Mouse (Mus musculus): ENCODE measurements around the gene Dennd2a. TPM values are rescaled to one million over a fixed set of nuclear protein-coding genes. Genes with fewer than 3 reads are reported as not detected.
"Not testable (repeated sequence)": the region's sequence is repeated elsewhere in the genome, so short reads cannot be mapped to it uniquely, and the experiment has no call there.

Gene Dennd2a
- total RNA-seq, 2 experiments from 2014 or later, result 32.6 to 33.7 TPM

DNA sequence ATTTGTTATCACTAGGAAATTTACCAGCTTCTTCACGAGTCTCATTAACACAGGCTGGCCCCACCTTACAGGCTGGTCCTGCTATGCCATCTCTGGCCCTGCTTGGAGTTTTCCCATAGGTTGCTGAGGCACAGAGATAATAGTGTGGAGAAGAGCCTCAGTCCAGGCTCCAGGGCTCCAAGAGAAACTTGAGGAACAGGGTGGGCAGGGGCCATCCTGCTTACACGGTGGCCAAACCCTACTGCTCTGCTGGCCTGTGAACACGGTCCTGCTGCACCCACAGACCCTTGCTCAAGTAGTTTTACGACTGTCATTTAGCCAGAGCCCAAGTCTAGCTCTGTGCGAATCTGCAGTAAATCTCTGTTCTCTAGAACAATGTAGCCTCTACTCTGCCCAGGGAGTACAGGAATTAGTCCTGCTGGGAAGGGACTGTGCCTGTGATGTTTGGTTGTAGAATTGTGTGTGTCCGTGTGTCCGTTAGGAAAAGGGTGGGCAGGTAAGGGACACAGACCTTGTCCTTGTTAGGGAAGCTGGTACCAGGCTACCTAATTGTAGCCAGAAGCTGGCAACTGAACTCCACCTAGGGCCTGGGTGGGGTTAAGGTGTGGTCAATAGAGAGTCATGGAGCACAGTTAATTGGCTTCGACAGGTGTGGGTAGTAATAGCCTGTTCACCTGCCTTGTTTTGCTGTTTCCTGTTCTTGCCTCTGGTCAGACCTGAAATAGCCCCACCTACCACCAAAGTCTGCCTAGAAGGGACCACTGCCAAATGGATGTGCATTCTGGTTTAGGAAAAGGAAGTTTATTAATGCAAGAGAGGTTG, 102.1 kb downstream of the Dennd2a start:
- DNase-seq (ENCODE audit: extremely low spot score in 1 of 2, low spot score in 1 of 2), result no peak

DNA sequence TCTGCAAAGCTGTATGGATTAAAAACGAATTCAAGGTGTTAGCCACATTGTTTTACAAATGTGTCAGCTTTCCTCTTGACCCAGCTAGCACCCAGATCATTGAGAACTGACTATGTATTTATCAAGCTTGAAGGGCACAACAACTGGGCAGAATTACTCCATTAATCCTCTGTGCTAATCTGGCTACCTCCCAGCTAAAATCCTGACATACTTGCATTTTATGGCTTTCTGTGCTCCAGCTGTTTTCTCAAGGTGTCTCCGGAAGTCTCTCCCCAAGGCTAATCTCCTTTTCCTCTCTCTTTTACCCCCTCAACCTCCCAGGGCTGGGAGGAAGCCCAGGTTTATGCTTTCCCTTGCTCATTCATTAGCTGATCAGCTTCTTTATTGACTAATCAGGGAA, 103.1 kb downstream of the Dennd2a start:
- DNase-seq (ENCODE audit: extremely low spot score in 1 of 2, low spot score in 1 of 2), result no peak

DNA sequence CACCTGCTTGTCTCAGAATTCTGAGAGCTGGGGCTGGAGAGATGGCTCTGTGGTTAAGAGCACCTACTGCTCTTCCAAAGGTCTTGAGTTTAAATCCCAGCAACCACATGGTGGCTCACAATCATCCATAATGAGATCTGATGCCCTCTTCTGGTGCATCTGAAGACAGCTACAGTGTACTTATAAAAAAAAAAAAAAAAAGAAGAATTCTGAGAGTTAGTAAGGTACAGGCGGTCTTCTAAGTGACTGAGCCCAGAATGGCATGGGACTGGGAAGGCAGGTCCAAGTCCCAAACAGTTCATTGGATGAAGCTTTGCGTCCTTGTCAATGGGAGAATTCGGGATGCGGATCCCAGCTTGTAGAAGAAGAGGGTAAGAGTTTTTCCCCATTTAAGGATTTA, 104.1 kb downstream of the Dennd2a start:
- DNase-seq (ENCODE audit: extremely low spot score in 1 of 2, low spot score in 1 of 2), result no peak

DNA sequence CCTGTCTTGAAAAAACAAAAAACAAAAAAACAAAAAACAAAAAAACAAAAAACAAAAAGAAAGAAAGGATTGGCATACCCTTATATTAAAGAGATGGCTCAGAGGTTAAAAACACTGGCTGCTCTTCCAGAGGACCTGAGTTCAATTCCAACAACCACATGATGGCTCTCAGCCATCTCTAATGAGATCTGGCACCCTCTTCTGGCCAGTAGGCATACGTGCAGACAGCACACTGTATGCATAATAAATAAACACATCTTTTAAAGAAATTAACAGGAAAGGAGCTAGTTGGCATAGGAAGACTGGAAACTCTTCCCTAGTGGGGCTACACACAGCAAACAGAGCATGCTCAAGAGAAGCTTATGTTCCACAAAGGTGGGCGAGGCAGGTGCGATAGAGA, 106.6 kb downstream of the Dennd2a start:
- DNase-seq (ENCODE audit: extremely low spot score in 1 of 2, low spot score in 1 of 2), result no peak

DNA sequence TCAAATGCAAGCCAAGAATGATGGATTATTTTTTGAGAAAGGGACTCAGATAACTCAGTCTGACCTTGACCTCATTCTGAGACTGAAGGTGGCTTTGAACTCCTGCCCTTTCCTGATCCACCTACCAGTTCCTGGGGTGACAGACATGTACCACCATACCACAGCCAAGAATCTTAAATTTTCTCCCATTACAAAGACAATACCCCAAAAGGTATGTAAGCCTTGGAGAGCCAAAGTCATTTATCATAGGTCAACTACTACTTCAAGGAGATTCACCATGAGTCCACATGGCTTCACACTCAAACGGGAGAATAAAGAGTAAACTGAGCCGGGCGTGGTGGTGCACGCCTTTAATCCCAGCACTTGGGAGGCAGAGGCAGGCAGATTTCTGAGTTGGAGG, 107.1 kb downstream of the Dennd2a start:
- DNase-seq (ENCODE audit: extremely low spot score in 1 of 2, low spot score in 1 of 2), result no peak

DNA sequence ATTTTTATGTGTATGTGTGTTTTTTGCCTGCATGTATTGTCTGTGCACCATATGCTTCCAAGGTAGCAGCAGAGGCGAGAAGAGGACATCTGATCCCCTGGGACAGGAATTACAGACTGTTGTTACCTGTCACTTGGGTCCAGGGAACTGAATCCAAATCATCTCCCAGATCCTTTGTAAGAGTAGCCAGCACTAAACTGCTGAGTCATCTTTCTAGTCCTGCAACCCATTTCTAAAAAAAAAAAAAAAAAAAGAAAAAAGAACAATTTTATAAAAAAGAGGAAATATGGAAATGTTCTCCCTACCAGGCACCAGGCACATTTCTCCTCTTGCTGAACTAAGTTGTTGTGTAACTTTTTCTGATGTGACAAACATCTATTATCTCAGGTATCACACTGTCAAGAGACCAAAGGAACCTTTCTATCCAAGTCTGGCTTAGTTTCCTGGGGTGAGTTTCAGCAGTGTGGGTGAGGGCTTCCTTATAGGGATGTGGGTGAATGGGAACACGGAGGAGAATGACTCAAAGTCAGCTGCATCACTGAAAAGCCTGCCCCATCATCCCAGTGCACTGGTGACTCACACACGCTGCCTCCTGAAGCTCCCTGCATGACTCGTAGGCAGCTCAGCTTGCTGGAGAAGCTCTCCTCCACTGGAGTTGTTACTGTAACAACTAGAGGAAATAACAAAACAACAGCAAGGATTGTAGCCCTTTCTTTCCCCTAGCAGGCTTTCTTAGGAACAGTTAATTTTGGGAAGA, 110.1 kb downstream of the Dennd2a start:
- no peak for DNase-seq (ENCODE audit: extremely low spot score in 1 of 2, low spot score in 1 of 2)

DNA sequence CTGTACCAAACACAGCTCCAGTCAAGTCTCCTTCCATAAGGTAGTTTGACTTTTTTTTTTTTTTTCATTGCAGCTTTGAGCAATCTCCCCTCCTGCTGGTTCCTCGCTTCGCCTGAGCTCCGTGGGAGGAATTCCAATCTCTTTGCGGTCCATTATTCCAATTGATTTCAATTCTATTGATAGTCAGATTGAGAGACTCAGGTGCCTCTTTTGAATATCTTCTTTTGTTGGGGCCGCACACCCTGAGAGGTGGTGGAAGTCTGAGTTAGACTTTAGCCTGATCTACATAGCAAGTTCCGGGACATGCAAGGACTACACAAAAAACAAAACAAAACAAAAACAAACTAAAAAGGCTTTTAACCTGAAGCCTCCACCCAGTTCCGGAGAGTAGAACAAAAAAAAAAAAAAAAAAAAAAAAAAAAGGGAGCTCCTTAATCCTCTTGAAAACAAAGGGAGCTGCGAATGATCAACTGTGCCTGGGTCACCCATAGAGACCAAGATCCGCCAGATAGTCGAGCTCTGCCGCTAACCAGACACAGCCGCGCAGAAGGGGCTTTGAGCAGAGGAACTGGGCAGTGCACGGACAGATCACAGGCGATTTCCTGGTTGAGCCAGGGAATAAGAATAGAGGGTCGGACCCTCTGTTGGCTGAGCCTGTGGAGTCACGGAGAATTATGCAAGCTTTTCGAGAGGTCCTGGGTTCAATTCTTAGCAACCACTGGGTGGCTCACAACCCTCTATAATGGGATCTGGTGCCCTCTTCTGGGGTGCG, 111.7 kb downstream of the Dennd2a start:
- DNase-seq (ENCODE audit: extremely low spot score in 1 of 2, low spot score in 1 of 2), result no peak

DNA sequence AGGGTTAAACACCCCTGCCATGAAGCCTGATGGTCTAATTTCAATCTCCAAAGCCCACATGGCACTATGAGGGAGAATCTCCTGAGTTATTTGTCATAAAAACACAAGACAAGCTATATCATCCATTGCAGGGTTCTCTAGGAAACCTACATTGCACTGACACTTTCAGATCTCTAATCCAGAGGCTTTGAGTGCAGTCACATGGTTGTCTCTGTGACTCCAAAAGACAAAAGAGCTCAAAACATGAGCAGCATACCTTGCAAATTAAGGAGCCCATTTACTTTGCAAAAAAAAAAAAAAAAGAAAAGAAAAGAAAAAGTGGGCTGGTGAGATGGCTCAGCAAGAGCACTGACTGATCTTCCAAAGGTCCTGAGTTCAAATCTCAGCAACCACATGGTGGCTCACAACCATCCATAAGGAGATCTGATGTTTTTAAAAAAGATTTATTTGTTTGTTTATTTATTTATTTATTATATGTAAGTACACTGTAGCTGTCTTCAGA, 114.8 kb downstream of the Dennd2a start:
- no peak for DNase-seq (ENCODE audit: extremely low spot score in 1 of 2, low spot score in 1 of 2)

DNA sequence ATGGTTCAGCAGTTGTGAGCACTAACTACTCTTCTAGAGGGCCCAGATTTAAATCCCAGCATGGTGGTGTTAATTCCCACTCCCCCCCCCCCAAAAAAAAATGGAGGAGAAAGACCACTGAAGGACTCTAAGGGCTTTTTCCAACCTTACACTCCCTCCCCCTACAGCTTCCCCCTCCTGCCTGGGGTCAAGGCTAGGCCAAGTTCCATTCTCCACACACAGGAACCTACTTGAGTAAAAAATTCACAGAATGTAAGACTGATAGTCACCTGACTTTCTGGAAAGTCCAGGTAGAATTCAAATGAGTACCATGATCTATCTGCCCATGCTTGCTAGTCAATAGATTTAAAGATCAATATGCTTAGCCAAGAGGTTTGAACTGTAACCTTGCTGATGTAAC, 117.5 kb downstream of the Dennd2a start:
- DNase-seq (ENCODE audit: extremely low spot score in 1 of 2, low spot score in 1 of 2), result no peak

DNA sequence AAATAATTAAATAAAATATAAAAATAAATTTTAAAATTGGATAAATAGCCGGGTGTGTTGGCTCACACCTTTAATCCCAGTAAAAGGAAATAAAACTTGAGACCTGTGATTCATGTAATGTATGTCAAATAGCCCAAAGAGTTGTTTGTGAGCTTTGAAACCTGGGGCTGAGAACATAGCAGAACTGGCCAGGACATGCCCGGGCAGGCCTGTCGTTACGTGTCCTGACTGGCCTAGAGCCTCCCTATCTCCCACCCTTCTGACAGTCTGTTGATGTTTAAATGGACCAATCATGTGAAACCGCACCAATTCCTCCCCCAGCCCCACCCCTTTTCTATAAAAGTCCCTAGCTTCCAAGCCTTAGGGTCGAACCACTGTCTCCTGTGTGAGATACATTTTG, 120.1 kb downstream of the Dennd2a start:
- not testable (repeated sequence) for DNase-seq (ENCODE audit: extremely low spot score in 1 of 2, low spot score in 1 of 2)

DNA sequence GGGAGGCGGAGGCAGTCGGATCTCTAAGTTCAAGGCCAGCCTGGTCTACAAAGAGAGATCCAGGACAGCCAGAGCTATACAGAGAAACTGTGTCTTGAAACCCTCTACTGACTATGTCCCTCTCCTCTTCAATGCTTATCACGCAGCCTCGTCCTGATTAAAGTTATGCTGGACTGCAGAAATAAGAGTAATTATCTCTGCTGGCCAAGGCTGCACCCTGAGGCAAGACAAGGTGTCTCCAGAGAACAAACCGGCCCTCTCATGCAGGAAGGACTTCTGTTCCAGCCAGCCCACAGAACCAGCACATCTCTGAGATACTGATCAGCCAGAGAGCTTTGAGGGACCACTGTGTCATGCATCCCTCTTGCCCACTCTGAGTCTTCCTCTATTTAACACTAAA, 121.8 kb downstream of the Dennd2a start:
- no peak for DNase-seq (ENCODE audit: extremely low spot score in 1 of 2, low spot score in 1 of 2)

DNA sequence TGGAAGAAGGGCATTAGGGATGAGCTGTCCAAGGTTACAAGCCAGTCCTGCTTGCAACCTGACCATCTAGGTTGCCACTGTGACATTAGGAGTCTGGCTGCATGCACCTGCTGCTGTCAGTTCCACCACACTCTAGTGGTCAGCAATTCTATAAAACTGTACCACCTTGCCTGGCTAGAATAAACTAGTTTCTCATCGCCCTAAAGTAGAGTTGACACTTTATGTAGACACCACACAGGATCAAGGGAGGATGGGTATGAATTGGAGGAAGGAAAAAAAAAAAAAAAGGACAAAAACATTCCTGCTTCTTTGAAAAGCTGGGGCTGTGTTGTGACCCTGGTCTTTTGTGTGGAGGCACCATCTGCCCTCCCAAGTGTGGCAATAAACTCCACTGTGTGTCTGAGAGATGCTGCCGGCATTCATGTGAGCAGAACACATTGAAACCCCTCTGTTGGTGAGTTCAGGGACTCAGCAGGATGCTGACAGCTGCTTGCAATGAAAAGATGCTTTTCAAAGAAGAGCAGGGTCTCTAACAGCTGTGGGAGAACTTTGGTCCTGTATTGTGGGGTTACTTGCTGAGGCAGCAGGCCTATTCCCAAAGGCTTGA, 122.7 kb downstream of the Dennd2a start:
- no peak for DNase-seq (ENCODE audit: extremely low spot score in 1 of 2, low spot score in 1 of 2)

DNA sequence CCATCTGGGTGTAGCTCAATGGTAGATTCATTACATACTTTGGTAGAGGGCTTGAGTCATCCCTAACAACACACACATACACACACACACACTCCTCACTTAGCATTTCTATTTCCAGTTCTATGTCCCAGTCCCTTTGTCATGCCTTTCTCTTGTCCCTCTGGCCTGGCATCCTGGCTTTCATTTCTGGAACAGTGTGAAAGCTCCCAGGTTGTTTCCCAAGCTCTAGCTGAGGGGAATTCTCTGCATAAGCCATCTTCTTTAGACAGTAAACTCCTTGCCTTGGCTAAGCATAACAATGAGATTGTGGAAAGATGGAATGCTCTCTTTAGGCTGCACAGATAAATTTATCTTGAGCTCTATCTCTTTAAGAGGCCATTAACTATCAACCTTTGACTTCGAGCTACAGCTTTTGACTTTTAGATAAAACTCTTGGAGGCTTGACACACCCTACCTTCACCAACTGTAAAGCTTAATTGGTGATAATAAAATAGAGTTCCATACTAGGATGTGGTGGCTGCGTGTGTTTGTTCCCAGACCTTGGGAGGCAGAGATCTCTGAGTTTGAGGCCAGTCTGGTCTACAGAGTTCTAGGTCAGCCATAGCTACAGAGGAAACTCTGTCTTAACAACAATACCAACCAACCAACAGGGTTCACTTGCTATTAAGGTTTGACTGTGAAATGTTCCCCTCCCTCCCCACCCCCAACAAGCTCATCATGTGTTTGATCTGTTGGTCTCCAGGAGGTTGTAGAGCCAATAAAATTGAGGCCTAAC, 123.4 kb downstream of the Dennd2a start:
- no peak for DNase-seq (ENCODE audit: extremely low spot score in 1 of 2, low spot score in 1 of 2)

DNA sequence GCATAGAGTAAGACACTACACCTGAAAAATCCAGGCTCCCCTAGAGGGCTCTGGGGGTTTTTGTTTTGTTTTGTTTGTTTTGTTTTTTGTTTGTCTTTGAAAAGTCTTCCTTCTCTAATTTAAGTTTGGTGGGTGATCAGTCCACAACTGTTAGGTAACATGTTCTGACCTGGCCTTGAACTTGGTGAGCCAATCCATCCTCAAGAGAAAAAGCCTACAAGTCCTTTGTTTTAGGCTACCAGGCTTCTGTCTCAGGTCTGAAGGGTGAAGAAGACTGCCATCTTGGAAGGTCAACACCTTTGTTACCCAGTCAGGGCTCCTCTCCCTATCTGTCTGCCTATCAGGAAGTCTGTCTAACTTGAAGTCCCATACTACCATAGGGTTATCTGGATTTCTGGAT, 124.0 kb downstream of the Dennd2a start:
- no peak for DNase-seq (ENCODE audit: extremely low spot score in 1 of 2, low spot score in 1 of 2)

DNA sequence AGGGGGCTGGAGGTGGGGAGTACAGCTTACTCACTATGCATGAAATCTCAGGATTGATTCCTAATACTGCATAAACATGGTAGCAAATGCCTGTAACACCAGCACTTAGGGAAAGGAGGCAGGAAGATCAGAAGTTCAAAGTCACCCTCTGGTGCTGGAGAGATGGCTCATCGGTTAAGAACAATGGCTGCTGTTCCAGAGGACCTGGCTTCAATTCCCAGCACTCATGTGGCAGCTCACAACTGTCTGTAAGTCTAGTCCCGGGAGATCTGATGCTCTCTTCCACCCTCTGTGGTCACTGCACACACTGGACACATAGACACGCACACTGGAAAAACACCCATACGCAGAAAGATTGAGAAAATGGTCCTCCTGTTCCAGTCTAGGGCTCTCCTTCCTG, 124.5 kb downstream of the Dennd2a start:
- no peak for DNase-seq (ENCODE audit: extremely low spot score in 1 of 2, low spot score in 1 of 2)

DNA sequence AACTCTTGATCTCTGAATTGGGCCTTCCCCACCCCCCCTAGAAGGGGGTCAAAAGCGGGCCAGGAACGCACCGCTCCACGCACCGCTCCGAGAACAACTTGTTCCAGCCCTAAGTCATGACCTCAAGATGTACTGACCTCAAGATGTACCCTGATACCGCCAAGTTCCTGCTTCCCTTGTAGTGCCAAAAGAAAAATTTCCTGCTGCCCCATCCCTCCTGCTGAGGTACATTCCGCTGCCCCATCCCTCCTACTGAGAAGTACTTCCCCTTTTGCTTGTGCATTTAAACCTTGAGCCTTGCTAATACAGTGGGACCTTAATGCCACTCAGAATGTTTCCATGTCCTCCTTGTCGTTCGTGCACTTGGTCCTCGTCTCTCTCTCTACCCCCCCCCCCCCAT, 126.9 kb downstream of the Dennd2a start:
- DNase-seq (ENCODE audit: extremely low spot score in 1 of 2, low spot score in 1 of 2), result no peak

DNA sequence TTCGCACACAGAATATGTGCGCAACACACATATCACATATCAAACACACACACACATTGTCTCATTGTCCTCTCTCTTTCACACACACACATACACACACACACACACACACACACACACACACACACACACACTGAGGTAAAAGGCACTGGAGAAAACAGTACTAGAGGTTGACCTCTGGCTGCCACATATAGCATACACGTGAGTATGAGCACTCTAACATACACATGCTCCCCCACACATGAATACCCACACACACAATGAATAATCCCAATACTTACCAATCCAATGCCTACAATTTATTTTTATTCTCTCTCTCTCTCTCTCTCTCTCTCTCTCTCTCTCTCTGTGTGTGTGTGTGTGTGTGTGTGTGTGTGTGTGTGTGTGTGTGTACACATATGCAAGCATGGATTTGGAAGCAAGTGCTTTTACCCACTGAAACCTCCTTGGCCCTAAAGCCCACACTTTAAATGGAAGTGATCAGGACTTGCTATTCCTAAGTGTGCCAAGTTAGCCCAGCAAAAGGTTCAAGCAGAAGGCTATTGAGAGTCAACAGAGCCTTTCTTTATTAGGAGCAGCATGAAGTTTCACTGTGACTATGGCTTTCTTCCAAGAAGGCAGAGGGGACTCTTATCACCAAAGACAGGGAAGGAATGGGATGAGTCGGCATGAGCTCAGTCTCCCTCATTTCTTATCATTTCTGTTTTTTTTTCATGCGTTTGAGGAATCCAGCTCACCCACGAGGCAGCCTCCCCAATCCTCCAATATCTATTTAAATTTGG, 128.5 kb downstream of the Dennd2a start:
- DNase-seq (ENCODE audit: extremely low spot score in 1 of 2, low spot score in 1 of 2), result no peak

DNA sequence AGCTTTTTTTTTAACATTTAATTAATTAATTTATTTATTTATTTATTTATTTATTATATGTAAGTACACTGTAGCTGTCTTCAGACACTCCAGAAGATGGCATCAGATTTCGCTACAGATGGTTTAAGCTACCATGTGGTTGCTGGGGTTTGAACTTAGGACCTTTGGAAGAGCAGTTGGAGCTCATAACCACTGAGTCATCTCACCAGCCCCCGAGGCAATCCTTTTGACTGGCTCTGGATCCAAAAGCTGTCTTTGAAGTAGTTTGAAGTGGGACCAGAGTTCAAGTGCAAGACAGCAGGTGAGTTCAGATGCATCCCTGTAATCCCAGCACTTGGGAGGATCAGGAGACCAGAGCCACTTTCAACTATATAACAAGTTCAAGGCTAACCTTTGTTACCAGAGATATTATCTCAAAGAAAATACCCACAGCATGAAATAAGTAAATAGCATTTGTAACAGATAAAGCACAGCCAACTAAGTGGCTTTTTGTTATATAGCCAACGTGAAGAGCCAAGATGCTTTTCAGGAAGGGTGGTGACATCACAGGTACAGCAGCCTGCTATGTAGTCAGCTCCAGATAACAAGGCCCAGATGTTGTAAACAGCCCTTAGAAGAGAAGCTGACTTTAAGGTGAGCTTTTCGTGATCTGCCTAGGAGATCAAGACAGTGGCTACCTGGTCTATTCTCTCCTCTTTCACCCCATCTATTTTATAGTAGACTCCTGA, 130.2 kb downstream of the Dennd2a start:
- no peak for DNase-seq (ENCODE audit: extremely low spot score in 1 of 2, low spot score in 1 of 2)
